Mouse (Mus musculus) C2C12 (cell line): ENCODE data around the gene Glipr2.

ENCODE experiments used
- CTCF ChIP-seq: IDR thresholded peaks from one replicate; pipeline ENCODE4 v1.5.1; 2011; ENCODE audit not compliant: control insufficient read depth, insufficient read depth, insufficient read length
- MAX ChIP-seq: IDR thresholded peaks from one replicate; pipeline ENCODE4 v1.6.1; 2011; ENCODE audit warnings: mild to moderate bottlenecking, control low read depth
- MYOD1 ChIP-seq: IDR thresholded peaks from one replicate; pipeline ENCODE4 v1.6.1; 2011; ENCODE audit warnings: low read depth; ENCODE audit not compliant: control insufficient read depth, insufficient read length
- USF1 ChIP-seq: IDR thresholded peaks from one replicate; pipeline ENCODE4 v1.6.1; 2011; ENCODE audit warnings: low read depth, mild to moderate bottlenecking, control low read depth, moderate library complexity

GRCm38 (mm10) chr4:44003622-44004021 is 46.4 kb downstream of the Glipr2 start:
- no peak for TF ChIP-seq MAX
- TF ChIP-seq CTCF: no peak
- no peak for TF ChIP-seq MYOD1
- TF ChIP-seq USF1: no peak
